Mouse (Mus musculus) intestine, postnatal 0 days (tissue): ENCODE results near the gene Prm1. TPM values are rescaled to one million over a fixed set of nuclear protein-coding genes. Genes with fewer than 3 reads are reported as not detected.
"Not testable (repeated sequence)": the region's sequence is repeated elsewhere in the genome, so short reads cannot be mapped to it uniquely, and the experiment has no call there.

Experiments used
- ATAC-seq: fragments of 200-750 bp; cut with Nextera tagmentation; 2 replicates; pipeline ENCODE4 v1.8.0; 2017; ENCODE audit warnings: mild to moderate bottlenecking, moderate TSS enrichment, moderate library complexity
- H3K27ac ChIP-seq: fragments of 300-500 bp; sonication (generic); 2 replicates; pipeline ENCODE4 v1.5.1; 2014; ENCODE audit warnings: mild to moderate bottlenecking, low read depth, low read length, moderate library complexity
- H3K27me3 ChIP-seq: fragments of 300-500 bp; sonication (generic); replicated peaks from 2 replicates; pipeline ENCODE4 v1.6.1; 2014; ENCODE audit warnings: low read length, mixed read lengths; ENCODE audit not compliant: control insufficient read depth, insufficient read depth
- H3K36me3 ChIP-seq: fragments of 300-500 bp; sonication (generic); 2 replicates; pipeline ENCODE4 v1.6.1; 2014; ENCODE audit warnings: mild to moderate bottlenecking, moderate library complexity; ENCODE audit not compliant: control insufficient read depth, insufficient read depth
- H3K4me1 ChIP-seq: fragments of 300-500 bp; sonication (generic); replicated peaks from 2 replicates; pipeline ENCODE4 v1.6.1; 2014; ENCODE audit warnings: antibody characterized with exemption, low read length, mixed read lengths; ENCODE audit not compliant: control insufficient read depth, insufficient read depth
- H3K4me2 ChIP-seq: fragments of 300-500 bp; sonication (generic); replicated peaks from 2 replicates; pipeline ENCODE4 v1.6.1; 2014; ENCODE audit warnings: low read depth, mild to moderate bottlenecking, moderate library complexity
- H3K4me3 ChIP-seq: fragments of 300-500 bp; sonication (generic); 2 replicates; pipeline ENCODE4 v1.5.1; 2014; ENCODE audit warnings: low read depth, low read length
- H3K9ac ChIP-seq: fragments of 300-500 bp; sonication (generic); 2 replicates; pipeline ENCODE4 v1.6.1; 2014; ENCODE audit warnings: mild to moderate bottlenecking, low read depth, low read length
- H3K9me3 ChIP-seq: fragments of 300-500 bp; sonication (generic); 2 replicates; pipeline ENCODE4 v1.6.1; 2016; ENCODE audit warnings: mixed run types; ENCODE audit not compliant: control insufficient read depth
- CTCF ChIP-seq: sonication (generic); IDR thresholded peaks from 2 replicates; pipeline ENCODE4 v1.5.1; 2016; ENCODE audit warnings: low read depth, mild to moderate bottlenecking, control low read depth, antibody characterized with exemption, moderate library complexity
- WGBS: fragments of 180-500 bp; shearing (Covaris S2); extraction: QIAGEN DNeasy Blood & Tissue Kit; methylation state at CpG from one replicate; pipeline ENCODE4 v1.1.7; 2014; 5-methylcytosine and 5-hydroxymethylcytosine counted together
- polyA plus RNA-seq: library from polyadenylated mRNA; unstranded; fragments of >200 nt; fragmentation: Nextera tagmentation; extraction: Ambion mirVana; gene quantifications from 2 replicates; pipeline ENCODE4 v1.2.1, GENCODE M21; 2015

The Prm1 gene
- polyA plus RNA-seq = not detected in 2 replicates

DNA sequence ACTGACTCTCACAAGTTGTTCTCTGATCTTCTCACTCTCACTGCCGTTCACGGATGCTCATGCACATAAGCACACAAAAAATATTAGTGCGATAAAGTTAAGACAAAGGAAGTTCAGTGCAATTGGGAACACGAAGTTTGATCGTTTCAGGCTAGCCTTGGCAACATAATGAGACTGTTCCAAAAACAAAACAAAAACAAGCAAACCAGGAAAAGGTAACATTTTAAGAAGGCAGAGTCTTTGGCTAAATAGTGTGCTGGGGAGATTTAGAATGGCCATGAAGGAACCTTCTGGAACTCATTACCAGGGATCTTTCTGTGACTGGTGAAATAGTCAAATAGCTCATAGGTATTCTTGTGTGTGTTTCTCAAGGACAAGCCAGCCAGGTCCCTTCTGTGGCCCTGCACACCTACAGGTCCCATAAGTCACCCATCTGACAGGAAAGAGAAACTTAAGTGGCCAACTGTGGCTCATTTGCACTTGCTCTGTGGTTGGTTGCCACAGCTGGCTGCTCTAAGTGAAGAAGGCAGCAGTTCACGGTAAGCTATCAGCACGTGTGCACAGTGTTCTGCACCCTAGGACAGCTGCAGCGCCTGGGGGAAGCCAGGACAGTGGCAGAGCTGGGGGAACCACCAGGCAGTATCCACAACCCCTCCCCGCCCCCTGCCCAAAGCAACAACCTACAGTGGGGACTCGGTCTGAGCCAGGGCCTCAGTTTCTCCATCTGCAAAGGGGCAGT is at the start of gene Prm1:
Gene Prm1, minus strand, starts transcription at position 51 of the 739 bp plus-strand sequence.
- 86% methylated on average over 10 of the region's 10 CpGs for WGBS
- no peak within 1 kb of the TSS for H3K4me3 ChIP-seq
- ATAC-seq = no peak
- no peaks in the 10 kb centered on the region for H3K36me3 ChIP-seq
- no peak within 1 kb of the TSS for H3K27ac ChIP-seq
- no peaks in the 10 kb centered on the region for H3K4me1 ChIP-seq
- no peaks in the 10 kb centered on the region for H3K9me3 ChIP-seq
- H3K9ac ChIP-seq = no peak within 1 kb of the TSS
- peaks cover 7% of the 10 kb centered on the region; the same call in 1 of the 2 replicates for H3K27me3 ChIP-seq
- no peak for TF ChIP-seq CTCF
- no peak within 1 kb of the TSS for H3K4me2 ChIP-seq

DNA sequence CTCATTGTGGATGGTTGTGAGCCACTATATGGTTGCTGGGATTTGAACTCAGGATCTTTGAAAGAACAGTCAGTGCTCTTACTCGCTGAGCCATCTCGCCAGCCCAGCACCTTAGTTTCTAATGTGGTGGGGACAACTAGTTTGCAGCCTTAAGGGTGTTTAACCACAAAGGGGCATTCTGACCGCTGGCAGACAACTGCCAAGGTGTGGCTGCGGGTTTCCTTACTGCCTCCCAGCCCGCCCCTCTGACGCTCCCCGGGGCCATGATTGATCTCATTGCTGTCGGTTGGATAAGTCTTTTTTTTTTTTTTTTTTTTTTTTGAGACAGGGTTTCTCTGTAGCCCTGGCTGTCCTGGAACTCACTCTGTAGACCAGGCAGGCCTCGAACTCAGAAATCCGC is 46.6 kb upstream of the Prm1 start:
- not testable (repeated sequence) for H3K9me3 ChIP-seq, H3K9ac ChIP-seq, H3K4me3 ChIP-seq, H3K27me3 ChIP-seq, H3K4me2 ChIP-seq, ATAC-seq, H3K36me3 ChIP-seq, H3K4me1 ChIP-seq, H3K27ac ChIP-seq
- WGBS = 90% methylated on average over 10 of the region's 10 CpGs

DNA sequence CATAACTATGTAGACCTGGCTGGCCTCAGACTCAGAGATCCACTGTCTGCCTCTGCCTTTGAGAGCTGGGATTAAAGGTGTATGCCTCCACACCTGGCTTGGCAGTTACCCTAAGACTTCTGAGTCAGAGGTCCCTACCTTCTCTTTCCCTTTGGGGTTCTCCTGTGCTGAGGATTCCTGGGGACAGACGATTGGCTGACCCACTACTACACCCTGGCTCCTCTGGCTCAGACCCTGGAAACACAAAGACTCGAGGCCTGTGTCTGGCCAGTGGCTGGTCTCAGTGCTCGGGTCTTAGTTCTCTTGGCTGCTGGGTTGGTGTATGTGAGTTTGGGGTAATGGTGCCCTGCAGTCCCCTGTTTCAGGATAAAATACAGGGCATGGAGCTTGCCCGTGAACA is 45.3 kb upstream of the Prm1 start:
- Histone ChIP-seq H3K27me3 (no peaks in the 10 kb centered on the region), H3K27ac (no peak overlapping the region), H3K4me1 (no peaks in the 10 kb centered on the region), H3K4me3 (no peak overlapping the region), H3K4me2 (no peak overlapping the region), H3K9ac (no peak overlapping the region), H3K9me3 (no peaks in the 10 kb centered on the region), H3K36me3 (no peaks in the 10 kb centered on the region)
- ATAC-seq = no peak
- WGBS = 74% methylated on average over 4 of the region's 4 CpGs
- no peak for TF ChIP-seq CTCF

DNA sequence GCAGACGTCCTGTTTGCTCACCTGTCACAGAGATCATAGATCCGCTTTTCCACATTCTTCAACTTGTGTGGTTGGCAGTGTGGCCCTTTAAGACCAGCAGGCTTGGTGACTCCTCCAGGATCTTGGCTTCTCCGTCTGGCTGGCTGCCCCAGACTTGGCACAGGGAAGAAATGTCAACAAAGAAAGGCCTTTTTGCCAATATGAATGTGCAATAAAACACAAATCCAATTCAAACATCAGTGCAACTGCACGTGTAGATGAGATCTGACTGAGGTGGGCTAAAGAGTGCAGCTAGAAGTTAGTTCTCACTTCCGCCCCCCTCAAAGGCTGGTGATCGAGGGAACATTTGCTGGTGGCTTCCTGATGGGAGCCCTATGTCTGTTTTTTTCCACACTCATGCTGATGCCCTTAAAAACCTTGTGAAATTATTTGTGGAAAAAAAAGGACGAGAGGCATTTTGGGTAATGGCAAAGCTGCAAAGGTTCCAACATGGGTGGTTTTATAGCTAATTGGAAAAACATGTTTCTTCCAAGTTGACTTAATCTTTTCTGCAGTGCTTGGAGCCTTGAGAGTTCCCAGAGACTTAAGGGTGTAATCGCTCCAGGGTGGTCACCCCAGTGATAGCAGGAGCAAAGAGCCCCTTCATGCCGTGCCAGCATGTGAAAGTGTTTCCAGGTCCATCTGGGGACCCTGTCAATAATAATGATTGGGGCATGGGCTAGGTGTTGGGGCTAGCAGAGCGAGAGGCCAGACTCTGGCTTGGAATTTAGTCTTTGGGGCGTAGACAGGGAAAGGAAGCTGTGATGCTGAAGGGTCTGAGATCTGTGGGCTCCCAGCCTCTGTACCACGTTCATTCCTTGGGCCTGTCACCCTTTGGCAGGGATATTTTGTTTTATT is 44.6 kb upstream of the Prm1 start:
- no peak for TF ChIP-seq CTCF
- WGBS = 54% methylated on average over 12 of the region's 12 CpGs

DNA sequence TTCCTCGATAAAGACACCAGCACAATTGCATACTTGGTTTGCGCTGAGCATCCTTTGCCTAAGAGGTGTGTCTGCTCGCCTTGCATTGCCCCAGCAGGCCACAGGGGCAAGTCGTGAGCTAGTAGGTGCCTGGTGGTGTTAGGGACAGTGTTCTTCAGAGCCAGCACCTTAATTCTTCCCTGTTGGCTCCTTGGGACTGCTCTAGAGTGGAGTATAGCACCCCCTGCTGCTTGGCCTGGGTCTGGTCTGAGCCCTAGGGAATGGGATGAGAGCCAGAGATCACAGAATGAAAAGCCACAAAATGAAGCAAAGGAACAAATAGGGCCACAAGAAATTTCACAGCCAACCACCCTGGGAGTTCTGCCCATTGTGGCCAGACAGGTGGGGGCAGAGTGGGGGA is 40.9 kb upstream of the Prm1 start:
- Histone ChIP-seq H3K9ac (no peak overlapping the region), H3K36me3 (no peaks in the 10 kb centered on the region), H3K4me2 (no peak overlapping the region), H3K4me3 (no peak overlapping the region), H3K4me1 (no peaks in the 10 kb centered on the region), H3K27ac (no peak overlapping the region), H3K27me3 (no peaks in the 10 kb centered on the region), H3K9me3 (no peaks in the 10 kb centered on the region)
- ATAC-seq = peak; percentile 71
- WGBS = 62% methylated on average over 4 of the region's 4 CpGs
- TF ChIP-seq CTCF = peak; percentile 88

More for the DNA sequence above, 44.6 kb upstream of the Prm1 start:
- no peak for ATAC-seq
- Histone ChIP-seq H3K4me1 (no peaks in the 10 kb centered on the region), H3K4me2 (no peak overlapping the region), H3K4me3 (no peak overlapping the region), H3K27ac (no peak overlapping the region), H3K9me3 (no peaks in the 10 kb centered on the region), H3K36me3 (no peaks in the 10 kb centered on the region), H3K9ac (no peak overlapping the region), H3K27me3 (no peaks in the 10 kb centered on the region)

DNA sequence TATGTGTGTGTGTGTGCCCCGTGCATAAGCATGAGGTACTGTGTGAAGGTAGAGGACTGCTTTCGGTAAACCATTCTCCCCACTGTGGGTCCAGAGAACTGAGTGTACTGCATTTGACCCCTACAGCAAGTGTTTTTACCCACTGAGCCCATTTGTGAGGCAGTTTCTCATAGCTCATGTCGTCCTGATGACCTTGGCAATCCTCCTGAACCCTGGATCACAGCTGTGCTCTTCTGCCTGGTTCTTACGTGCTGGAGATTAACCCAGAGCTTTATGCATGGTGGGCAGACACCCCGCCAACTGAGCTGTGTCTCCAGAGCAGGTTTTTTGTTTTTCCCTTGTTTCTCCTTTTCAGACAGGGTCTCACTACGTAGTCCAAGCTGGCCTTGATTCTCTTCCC is 40.3 kb upstream of the Prm1 start:
- 89% methylated on average over 6 of the region's 6 CpGs for WGBS
- no peak for ATAC-seq
- TF ChIP-seq CTCF = no peak
- H3K9me3 ChIP-seq = no peaks in the 10 kb centered on the region
- no peaks in the 10 kb centered on the region for H3K27me3 ChIP-seq
- no peaks in the 10 kb centered on the region for H3K36me3 ChIP-seq
- H3K4me3 ChIP-seq = no peak overlapping the region
- H3K9ac ChIP-seq = no peak overlapping the region
- H3K27ac ChIP-seq = no peak overlapping the region
- H3K4me2 ChIP-seq = no peak overlapping the region
- H3K4me1 ChIP-seq = no peaks in the 10 kb centered on the region
